Comparison of ENCODE assay signal across 9 mouse cellular contexts in the genomic region with DNA sequence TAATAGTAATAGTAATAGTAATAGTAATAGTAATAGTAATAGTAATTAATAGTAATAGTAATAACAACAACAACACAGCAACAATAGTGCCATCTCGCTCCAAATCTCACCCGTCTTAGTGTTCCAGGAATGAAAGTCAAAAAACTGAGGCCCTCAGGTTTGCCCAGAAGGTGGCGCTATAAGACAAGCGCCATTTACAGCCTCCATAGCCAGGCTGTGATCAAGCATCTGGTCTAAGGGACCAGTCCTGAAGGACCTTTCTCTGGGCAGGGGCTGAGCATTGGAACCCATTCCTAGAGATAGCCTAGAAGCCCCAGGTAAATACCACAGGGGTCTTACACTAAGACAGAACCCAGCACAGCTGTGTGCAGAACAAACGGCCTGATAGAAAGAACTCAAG. TPM values are rescaled to one million over a fixed set of nuclear protein-coding genes. Genes with fewer than 3 reads are reported as not detected.
DNase-seq lines count a peak whose midpoint lies in the region; ATAC-seq lines count a peak whose summit lies in the region.
"Had no signal": no experiment of that assay in that cellular context is flagged by ENCODE, and none has a peak within 500 bp of the region (broad histone marks: within the 10 kb centered on the region; RNA-seq: fewer than 3 reads in every experiment).

No protein-coding gene starts in this region.

- peak; percentile 47; the same call in 1 of the 2 replicates for ATAC-seq in hindbrain, embryonic 13.5 days (ENCODE audit: low FRiP score)
- ATAC-seq in midbrain, embryonic 12.5 days (ENCODE audit: low FRiP score, low read depth), result peak; percentile 64

- H3K4me3 ChIP-seq in forebrain, embryonic 10.5 days, result no peak overlapping the region
- H3K4me3 ChIP-seq in hindbrain, embryonic 13.5 days, result no peak overlapping the region
- H3K4me3 ChIP-seq in midbrain, embryonic 12.5 days, result no peak overlapping the region
- H3K4me3 ChIP-seq: megakaryocyte, embryonic 14.5 days had no signal

- H3K9ac ChIP-seq in hindbrain, embryonic 13.5 days, result 0 out of 2 replicates have a peak overlapping the region, but pooled peaks have one; percentile 4
- no peak overlapping the region for H3K9ac ChIP-seq in midbrain, embryonic 12.5 days (replicated peaks)

- peak overlapping the region; percentile 84 for H3K27ac ChIP-seq in forebrain, embryonic 10.5 days
- 0 out of 2 replicates have a peak overlapping the region, but pooled peaks have one; percentile 70 for H3K27ac ChIP-seq in hindbrain, embryonic 13.5 days
- peak overlapping the region; percentile 54; the same call in 1 of the 2 replicates for H3K27ac ChIP-seq in midbrain, embryonic 12.5 days (replicated peaks)

- DNase-seq in left cerebral cortex, adult 18-20 months (ENCODE audit: low spot score in 2 of 2), result peak; percentile 69 to 71
- DNase-seq in left cerebral cortex, adult 11 months (ENCODE audit: low spot score), result no peak
- DNase-seq in c-Kit-negative CD71-positive TER-119-positive erythroid progenitor cells, embryonic 14.5 days (ENCODE audit: low read depth, low spot score), result peak; percentile 46
- DNase-seq in forebrain, embryonic 10.5 days (ENCODE audit: extremely low spot score, low spot score), result peak; percentile 81
- peak; percentile 66 to 80 for DNase-seq in layer of hippocampus, postnatal 14 days (ENCODE audit: low spot score in 2 of 2)
- peak; percentile 28 to 70 for DNase-seq in spleen, postnatal 10 days (ENCODE audit: low spot score in 2 of 2)

- no peaks in the 10 kb centered on the region for H3K36me3 ChIP-seq in forebrain, embryonic 10.5 days (replicated peaks)
- no peaks in the 10 kb centered on the region for H3K36me3 ChIP-seq in hindbrain, embryonic 13.5 days
- H3K36me3 ChIP-seq in midbrain, embryonic 12.5 days, result no peaks in the 10 kb centered on the region

- no peaks in the 10 kb centered on the region for H3K9me3 ChIP-seq in forebrain, embryonic 10.5 days
- H3K9me3 ChIP-seq in hindbrain, embryonic 13.5 days, result no peaks in the 10 kb centered on the region
- H3K9me3 ChIP-seq in midbrain, embryonic 12.5 days, result no peaks in the 10 kb centered on the region
- H3K9me3 ChIP-seq: megakaryocyte, embryonic 14.5 days had no signal

- WGBS in forebrain, embryonic 10.5 days, result 16% methylated on average over 5 of the region's 5 CpGs
- 10% methylated on average over 5 of the region's 5 CpGs for WGBS in hindbrain, embryonic 13.5 days
- WGBS in midbrain, embryonic 12.5 days, result 13% methylated on average over 5 of the region's 5 CpGs

- H3K4me2 ChIP-seq in hindbrain, embryonic 13.5 days, result no peak overlapping the region
- no peak overlapping the region for H3K4me2 ChIP-seq in midbrain, embryonic 12.5 days (replicated peaks)

- H3K4me1 ChIP-seq in forebrain, embryonic 10.5 days, result peaks cover 57% of the 10 kb centered on the region
- peaks cover 33% of the 10 kb centered on the region for H3K4me1 ChIP-seq in hindbrain, embryonic 13.5 days (replicated peaks)
- H3K4me1 ChIP-seq in midbrain, embryonic 12.5 days, result peaks cover 27% of the 10 kb centered on the region

- peaks cover 5% of the 10 kb centered on the region; the same call in 1 of the 2 replicates for H3K27me3 ChIP-seq in forebrain, embryonic 10.5 days (ENCODE audit: poor library complexity, severe bottlenecking)
- H3K27me3 ChIP-seq in hindbrain, embryonic 13.5 days, result no peaks in the 10 kb centered on the region
- no peaks in the 10 kb centered on the region; the same call in 1 of the 2 replicates for H3K27me3 ChIP-seq in midbrain, embryonic 12.5 days

RNA-seq across cellular contexts. Expression of a gene that starts 17.5 kb away (rescaled TPM):
- total RNA-seq in left cerebral cortex, adult 18-20 months (2021), result 1 to 10 TPM; 5.9 to 6.3 TPM
- 25.1 and 25.6 TPM in 2 replicates for polyA plus RNA-seq in forebrain, embryonic 10.5 days (2016; fragmentation: Nextera tagmentation; extraction: Ambion mirVana)
- polyA plus RNA-seq in hindbrain, embryonic 13.5 days (2015; fragmentation: Nextera tagmentation; extraction: Ambion mirVana), result 27.3 and 31.7 TPM in 2 replicates
- 1 to 10 TPM; 2.9 to 6.2 TPM for total RNA-seq in layer of hippocampus, postnatal 14 days (2021)
- 36.1 and 43.0 TPM in 2 replicates for polyA plus RNA-seq in midbrain, embryonic 12.5 days (2016; fragmentation: Nextera tagmentation; extraction: Ambion mirVana)

RNA-seq across cellular contexts. Expression of a gene that starts 37.4 kb away (rescaled TPM):
- total RNA-seq in left cerebral cortex, adult 18-20 months (2021), result 100 to 1,000 TPM; 292 to 305 TPM
- 64.7 and 66.0 TPM in 2 replicates for polyA plus RNA-seq in forebrain, embryonic 10.5 days (2016; fragmentation: Nextera tagmentation; extraction: Ambion mirVana)
- 69.8 and 72.6 TPM in 2 replicates for polyA plus RNA-seq in hindbrain, embryonic 13.5 days (2015; fragmentation: Nextera tagmentation; extraction: Ambion mirVana)
- total RNA-seq in layer of hippocampus, postnatal 14 days (2021), result 100 to 1,000 TPM; 185 to 187 TPM
- polyA plus RNA-seq in midbrain, embryonic 12.5 days (2016; fragmentation: Nextera tagmentation; extraction: Ambion mirVana), result 80.9 and 81.1 TPM in 2 replicates

RNA-seq across cellular contexts. Expression of a gene that starts 49.1 kb away (rescaled TPM):
- total RNA-seq in left cerebral cortex, adult 18-20 months (2021), result 10 to 100 TPM; 27.5 to 31.8 TPM
- 107 and 111 TPM in 2 replicates for polyA plus RNA-seq in forebrain, embryonic 10.5 days (2016; fragmentation: Nextera tagmentation; extraction: Ambion mirVana)
- 92.9 and 100 TPM in 2 replicates for polyA plus RNA-seq in hindbrain, embryonic 13.5 days (2015; fragmentation: Nextera tagmentation; extraction: Ambion mirVana)
- 10 to 100 TPM; 41.2 to 47.2 TPM for total RNA-seq in layer of hippocampus, postnatal 14 days (2021)
- polyA plus RNA-seq in midbrain, embryonic 12.5 days (2016; fragmentation: Nextera tagmentation; extraction: Ambion mirVana), result 107 and 116 TPM in 2 replicates
